Mouse (Mus musculus): ENCODE results near the gene Hps3. TPM values are rescaled to one million over a fixed set of nuclear protein-coding genes. Genes with fewer than 3 reads are reported as not detected.
A peak's percentile ranks its signal among the peaks of the same experiment; 100 is the strongest.
"Not testable (repeated sequence)": the region's sequence is repeated elsewhere in the genome, so short reads cannot be mapped to it uniquely, and the experiment has no call there.

Hps3 gene
- polyA plus RNA-seq (2012; rRNA removed), result 14.4 and 15.6 TPM in 2 replicates

DNA sequence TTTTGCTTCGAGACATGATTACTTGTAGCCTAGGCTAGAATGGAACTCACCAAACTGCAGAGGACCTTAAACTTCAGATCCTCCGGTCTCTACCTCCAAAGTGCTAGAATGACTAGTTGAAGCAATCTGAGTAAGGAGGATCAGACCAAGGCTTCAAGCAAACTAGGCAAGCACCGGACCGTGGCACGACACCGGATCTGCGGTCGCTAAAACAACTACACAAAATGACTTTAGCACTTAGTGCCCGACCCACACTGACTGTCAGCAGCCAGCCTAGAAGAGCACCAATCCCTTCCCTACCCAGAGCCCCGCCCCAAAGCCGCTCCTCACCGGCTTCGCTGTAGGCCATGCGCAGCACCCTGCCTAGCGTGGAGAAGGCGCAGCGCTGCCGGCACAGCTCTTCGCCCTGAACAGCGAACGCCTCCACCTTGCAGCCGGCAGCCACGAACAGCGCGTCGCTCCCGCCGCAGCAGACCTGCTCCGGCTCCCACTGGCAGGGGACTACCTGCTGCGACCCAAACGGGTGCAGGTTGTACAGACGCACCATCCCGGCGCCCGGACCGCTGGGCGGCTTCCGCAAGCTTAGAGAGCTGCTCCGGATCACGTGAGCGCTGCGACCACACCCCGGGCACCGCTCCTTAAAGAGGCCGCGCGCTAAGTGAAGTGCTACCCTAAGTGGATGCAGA, at the start of gene Hps3:
Gene Hps3, minus strand, starts transcription at position 597 of the 686 bp plus-strand sequence.
- DNase-seq (ENCODE audit: extremely low spot score in 1 of 2, low spot score in 1 of 2), result peak; percentile 63 to 88

DNA sequence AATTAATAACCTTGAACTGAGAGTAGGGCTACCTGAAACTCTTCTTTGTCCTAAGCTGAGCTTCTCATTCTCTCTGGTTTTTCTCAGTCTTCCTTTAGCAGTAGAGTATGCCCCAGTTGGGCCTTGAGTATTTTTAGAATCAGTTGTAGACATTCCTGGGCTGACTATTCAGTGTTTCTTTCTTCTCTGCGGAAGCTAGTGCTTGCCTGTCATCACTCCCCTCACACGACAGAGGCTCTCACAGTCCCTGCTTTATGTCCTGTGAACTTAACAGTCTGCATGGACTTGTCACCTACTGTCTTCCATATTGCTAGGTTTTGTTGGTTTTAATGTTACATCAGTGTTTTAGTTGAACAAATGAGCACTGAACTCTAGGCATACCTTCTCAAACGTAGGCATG, 47.0 kb upstream of the Hps3 start:
- no peak for DNase-seq (ENCODE audit: extremely low spot score in 1 of 2, low spot score in 1 of 2)

DNA sequence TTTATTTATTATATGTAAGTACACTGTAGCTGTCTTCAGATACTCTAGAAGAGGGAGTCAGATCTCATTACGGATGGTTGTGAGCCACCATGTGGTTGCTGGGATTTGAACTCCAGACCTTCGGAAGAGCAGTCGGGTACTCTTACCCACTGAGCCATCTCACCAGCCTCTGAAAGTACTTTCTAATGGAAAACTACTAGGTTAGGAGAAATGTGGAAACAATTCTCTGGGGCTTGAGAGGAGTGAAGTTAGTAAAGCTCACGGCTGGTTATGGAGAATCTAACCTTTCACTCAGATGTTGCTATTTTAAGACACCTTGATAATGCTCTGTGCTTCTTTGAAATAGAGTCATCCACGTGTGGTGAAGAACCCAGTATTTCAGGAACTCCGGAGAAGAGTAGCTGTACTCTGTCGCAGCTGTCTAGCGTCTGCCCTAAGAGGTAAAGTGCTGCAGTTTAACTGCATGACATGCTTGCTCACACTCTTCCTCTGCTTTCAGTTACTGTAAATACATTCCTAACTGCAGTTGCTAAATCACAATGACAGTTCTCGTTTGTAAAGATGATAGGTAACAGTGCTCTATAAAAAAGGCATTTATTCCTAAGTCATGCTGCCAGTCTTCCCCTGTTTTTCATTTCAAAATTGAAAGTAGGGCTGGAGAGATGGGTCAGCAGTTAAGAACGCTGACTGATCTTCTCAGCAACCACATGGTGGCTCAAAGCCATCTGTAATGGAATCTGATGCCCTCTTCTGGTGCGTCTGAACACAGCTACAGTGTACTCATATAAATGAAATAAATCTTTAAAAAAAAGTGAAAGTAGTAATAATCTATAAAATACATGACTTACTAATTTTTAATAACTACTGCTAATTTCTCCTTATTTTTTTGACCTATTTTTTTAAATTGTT, 41.3 kb upstream of the Hps3 start:
- peak in 1 of 2 experiments; percentile 14 for DNase-seq (ENCODE audit: extremely low spot score in 1 of 2, low spot score in 1 of 2)

DNA sequence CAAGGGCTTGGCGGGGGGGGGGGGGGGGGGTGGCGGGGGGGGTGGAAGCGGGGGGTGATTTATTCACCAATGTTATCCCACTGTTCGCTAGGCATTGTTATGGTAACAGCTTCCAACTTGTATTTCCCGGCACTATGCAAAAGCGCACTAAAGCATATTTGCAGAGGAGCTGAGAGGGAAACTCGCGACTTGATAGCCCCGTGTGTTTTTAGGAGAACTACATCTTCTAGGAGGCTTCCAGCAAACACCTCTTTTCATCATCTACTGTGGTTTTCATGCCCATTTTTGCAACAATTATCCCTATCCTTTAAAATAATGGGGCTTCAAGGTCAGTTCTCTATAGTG, 23.1 kb upstream of the Hps3 start:
- peak in 1 of 2 experiments; percentile 23 for DNase-seq (ENCODE audit: extremely low spot score in 1 of 2, low spot score in 1 of 2)

DNA sequence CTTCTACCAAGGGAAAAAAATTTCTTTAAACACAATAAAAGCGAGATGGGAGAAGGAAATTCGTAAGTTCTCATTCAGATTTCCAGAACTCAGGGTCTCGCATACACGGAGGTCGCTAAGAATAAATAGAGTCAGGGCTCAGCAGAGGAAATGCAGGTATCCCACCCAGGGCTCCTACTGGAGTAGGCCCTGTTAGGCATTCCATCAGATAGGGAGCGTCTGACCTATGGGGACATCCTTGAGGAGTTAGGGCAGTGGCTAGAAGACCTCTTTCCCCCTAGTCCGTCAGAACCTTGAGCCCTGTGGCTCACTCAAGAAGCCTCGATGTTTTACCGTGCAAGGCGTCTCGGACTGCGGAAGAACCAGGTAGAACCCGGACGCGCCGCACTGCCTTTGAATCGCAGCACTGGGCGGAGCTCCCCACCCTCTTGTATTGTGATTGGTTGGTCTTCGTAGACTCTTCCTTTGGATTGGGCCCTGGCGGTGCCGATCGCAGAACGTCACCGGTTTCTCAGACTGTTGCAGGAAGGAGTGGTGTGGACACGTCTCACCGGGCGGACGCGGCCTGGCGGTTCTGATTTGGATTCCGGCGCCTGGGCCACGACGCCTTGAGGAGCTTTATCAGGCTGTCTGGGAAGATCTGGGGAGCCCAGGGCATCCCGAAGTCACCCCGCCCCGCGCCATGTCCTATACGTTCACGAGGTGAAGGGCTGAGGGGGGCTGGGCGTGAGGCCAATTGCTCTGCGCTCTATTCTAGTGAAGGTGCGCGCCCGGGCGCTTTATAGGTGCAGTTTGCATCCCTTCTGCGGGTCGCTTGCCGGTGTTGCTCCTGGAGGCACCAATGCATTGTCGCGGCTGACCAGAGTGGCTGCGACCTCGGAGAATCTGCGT, 22.4 kb upstream of the Hps3 start, which contains the start of gene Hltf:
Gene Hltf, plus strand, starts transcription at position 506 of the 891 bp plus-strand sequence.
- DNase-seq (ENCODE audit: extremely low spot score in 1 of 2, low spot score in 1 of 2), result peak; percentile 91 to 96

DNA sequence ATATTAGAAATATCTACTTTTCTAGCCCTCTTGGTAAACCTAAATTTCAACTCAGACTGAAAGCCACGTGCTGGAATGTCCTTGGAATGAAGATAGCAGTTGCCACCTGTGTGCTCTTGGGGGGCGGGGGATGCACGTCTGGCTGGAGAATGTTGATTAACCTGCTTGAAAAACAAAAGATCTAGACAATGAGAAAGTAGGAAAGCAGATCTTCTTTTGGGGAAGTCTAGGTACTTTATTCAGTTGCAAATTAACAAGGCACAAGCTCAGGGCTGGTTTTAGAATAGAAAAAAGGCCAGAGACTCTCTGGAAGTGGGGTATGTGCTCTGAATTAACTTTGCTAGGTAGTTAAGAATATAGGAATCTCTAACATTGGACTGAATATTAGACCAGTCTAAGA, 9.6 kb upstream of the Hps3 start:
- DNase-seq (ENCODE audit: extremely low spot score in 1 of 2, low spot score in 1 of 2), result not testable (repeated sequence)

DNA sequence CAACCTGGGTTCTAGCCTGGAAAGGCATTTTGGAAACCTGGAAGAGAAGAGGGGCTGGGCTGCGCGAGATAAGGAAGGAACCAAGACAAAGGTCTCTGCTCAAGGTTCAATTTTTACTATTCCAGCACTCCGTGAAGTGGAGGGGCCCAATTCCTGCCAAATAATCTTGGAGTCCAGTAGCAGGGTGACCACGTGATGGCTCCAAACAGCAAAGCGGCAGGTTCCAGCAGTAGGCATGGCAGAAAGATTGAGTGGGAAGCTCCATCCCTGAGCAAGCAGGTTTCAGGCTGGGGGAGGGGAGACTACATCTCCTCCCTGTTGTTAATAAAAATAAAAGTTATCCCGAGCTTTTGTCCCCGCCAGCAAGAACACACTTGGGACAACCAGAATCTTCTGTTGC, 6.3 kb upstream of the Hps3 start:
- DNase-seq (ENCODE audit: extremely low spot score in 1 of 2, low spot score in 1 of 2), result not testable (repeated sequence)

DNA sequence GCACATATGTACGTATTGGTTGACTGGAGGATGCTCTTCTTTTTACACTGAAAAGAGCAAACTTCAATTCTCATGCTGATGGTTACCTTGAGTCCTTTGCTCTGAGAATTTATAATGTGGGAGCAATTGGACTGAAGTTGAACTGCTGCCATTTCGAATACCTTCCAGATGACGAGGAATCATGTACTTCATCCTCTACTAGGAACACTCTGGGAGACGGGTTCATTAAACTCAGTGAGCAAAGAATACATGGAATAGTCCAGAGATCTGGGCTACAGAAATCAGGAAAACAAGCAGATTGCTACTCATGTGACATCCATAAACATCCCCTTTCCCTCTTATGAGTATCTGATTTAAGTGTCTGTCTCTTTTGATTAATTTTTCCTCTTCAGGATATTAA, 954 bp upstream of the Hps3 start:
- DNase-seq (ENCODE audit: extremely low spot score in 1 of 2, low spot score in 1 of 2), result no peak

DNA sequence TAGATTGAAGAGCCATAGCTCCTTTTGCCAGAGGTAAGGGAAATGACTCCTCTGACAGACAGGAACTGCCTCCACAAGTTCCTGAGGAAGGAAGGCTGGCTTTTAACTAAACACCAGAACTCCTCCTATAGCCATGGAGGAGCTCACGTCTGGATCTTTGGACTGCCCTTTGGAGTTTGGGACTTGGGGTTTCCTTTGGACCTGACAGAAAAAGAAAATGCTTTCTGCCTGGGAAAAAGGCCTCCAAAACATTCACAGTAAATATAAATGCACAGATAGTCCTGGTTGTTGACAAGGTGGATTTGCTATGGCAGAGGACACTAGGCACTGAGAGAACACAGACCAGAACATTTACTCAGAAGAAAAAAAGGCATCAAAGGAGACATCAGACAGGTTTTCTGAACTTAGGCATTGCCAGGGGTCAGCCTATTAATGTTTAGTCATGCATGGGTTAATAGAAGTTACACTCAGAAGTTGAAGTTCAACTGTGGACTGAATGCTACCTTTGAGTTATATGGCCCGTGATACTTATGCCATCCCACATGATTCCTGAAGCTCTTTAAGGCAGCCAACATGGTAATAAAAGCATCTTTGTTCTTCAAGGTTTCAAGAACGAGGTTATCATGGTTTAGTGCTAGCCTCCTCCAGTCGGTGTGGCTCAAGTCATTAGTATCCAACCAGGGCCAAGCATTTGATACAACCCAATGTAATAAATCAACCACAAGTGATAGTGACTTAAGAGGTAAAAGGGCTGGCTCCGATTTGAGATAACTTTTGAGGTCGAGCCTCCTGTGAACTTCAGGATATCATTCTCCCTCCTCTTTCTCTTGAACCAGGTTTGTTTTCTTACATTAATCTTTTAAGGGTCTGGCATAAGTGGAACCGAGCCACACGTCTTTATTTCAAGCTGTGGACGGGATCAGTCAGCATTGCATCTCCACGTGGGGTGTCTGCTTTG, 1.1 kb downstream of the Hps3 start:
- DNase-seq (ENCODE audit: extremely low spot score in 1 of 2, low spot score in 1 of 2), result no peak

DNA sequence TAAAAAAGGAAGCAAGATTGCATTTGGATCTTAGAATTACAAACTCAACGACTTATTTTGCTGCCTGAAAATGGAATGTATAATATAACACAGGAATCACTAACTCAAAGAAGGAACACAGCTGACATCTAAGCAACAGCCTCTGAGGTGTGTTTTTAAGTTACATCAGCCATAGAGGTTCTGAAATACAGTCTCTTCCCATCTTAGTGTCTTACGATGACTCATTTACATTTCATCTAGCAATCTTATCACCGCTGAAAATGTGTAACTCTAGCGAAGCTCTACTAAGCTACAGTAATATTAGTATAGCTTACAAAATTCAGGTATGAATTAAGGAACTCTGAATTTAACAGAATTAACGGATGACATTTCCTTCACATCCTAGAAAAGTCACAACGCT, 4.3 kb downstream of the Hps3 start:
- DNase-seq (ENCODE audit: extremely low spot score in 1 of 2, low spot score in 1 of 2), result no peak

DNA sequence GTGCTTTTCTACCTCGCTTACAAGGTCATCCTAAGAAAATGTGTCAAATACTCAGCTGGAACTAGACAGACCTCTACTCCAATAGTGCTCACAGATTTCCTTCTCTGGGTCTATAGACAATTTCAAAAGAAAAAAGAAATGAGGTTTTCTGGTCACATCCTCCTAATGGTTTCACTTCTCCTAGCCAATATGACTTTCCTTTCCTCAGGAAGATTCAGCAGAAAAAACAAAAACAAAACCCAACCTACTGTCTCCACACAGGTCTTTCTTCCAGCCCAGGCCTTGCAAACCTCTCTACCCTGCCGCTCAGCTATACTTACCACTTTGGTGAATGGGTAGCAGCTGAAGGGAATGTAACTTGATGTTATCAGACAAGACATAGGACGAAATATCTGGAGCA, 6.5 kb downstream of the Hps3 start:
- no peak for DNase-seq (ENCODE audit: extremely low spot score in 1 of 2, low spot score in 1 of 2)

DNA sequence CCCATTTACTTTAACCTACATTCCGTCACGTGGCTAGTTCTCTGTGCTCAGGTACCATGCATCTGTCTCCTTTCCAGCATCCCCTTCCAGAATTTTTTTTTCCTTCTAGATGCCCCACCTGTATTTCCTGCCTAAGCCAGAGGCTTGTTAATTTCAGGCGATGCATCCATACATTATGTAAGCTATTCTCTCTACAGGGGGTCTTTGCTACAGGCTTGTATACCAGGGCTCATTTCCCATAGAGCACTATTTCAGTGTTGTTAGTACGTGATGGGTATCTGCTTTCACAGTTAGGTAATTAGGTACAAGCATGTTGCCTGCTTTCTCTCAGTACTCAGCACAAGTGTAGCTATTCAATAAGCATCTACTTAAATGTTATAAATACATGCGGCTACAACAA, 7.3 kb downstream of the Hps3 start:
- no peak for DNase-seq (ENCODE audit: extremely low spot score in 1 of 2, low spot score in 1 of 2)

DNA sequence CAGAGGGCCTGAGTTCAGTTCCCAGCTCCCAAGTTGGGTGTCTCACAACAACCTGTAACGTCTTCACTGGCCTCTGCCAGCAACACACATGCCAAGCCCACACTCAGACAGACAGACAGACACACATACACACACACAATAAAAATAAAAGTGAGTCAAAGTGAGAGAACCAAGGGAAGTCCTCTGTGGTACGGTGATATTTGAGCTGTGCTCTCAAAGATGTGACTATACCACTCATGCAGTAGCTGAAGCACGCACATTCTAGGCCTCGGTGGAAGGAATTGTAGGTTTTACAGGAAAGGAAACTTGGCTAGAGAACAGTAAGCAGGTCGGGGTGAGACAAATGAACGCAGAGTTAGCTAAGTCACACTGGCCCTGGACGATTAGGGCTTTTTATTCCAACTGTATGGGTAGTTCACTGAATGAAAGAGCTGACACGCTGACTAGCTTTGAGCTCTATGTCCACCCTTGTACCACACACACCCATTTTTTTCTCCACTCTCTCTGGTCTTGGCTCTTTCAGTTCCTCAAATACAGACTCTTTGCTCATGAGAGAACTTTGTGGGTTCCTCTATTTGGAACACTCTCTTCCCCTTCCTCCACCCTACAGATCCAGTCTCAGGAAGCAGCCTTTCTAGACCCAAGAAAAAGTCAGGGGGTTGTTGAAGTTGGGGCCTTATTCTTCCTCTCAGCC, 8.0 kb downstream of the Hps3 start:
- DNase-seq (ENCODE audit: extremely low spot score in 1 of 2, low spot score in 1 of 2), result no peak

DNA sequence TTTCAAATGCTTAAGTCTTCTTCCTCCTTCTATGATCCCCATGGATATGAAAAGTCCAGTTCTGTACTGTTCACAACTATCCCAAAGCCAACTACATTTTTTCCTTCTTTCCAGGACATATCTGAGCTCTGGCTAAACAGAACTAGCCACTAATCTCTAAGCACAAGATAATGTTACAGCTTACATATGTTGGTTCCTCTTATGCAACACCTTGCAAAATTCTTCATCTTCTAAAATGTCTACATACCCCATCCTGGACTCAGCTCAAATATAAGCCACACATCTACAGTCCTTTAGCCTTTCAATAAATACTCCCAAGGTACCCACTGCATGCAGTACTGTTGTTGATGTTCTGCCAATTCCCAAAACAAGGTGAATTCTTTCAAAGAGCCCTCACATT, 8.6 kb downstream of the Hps3 start:
- DNase-seq (ENCODE audit: extremely low spot score in 1 of 2, low spot score in 1 of 2), result no peak

DNA sequence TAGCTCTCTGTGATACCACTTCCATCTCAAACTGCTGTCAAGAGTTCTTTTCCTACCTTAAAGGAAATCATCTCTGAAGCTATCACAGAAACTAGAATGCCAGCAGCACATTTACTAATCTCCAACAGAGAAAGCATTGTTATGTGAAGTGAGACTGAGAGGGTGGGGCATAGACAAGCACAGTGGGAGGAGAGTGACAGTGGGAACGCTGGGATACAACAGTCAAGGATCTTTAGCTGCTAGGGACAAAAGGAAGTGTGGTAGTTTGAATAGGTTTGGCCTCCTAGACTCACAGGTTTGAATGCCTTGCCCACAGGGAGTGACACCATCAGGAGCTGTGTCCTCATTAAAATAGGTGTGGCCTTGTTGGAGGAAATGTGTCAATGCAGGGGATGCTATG, 11.3 kb downstream of the Hps3 start:
- no peak for DNase-seq (ENCODE audit: extremely low spot score in 1 of 2, low spot score in 1 of 2)

DNA sequence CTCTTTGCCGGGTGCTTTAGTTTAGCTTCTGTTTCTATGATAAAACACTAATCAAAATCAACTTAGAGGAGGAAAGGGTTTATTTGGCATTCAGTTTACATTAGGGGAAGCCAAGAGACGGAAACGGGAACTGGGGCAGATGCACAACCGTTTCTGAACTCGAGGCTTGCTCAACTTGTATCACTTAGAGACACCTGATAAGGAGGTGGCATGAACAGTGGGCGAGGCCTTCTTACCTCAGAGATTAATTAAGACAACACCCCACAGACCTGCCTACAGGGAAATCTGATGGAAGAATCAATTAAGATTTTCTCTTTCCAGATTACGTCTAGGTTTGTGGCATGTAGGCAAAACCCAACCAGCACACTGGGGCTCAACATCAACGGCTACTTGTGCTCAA, 17.0 kb downstream of the Hps3 start:
- no peak for DNase-seq (ENCODE audit: extremely low spot score in 1 of 2, low spot score in 1 of 2)

DNA sequence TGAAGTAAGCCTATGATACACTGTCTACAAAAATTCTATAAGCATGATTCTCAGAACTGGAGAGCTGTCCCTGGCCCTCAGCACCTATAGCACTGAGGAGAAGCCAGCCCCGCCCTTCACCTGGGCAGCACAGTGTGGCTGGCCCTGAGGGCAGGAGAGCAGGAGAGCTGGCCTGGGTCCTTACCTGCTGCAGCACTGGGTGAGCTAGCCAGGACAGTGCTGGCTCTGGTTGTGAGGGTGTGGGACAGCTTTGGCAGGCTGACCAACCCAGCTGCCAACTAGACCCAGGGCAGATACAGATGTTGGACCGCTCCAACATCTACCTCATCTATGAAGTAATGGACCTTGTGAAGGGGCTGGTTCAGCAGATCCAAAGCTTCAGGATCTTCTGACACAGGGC, 20.7 kb downstream of the Hps3 start:
- DNase-seq (ENCODE audit: extremely low spot score in 1 of 2, low spot score in 1 of 2), result no peak

DNA sequence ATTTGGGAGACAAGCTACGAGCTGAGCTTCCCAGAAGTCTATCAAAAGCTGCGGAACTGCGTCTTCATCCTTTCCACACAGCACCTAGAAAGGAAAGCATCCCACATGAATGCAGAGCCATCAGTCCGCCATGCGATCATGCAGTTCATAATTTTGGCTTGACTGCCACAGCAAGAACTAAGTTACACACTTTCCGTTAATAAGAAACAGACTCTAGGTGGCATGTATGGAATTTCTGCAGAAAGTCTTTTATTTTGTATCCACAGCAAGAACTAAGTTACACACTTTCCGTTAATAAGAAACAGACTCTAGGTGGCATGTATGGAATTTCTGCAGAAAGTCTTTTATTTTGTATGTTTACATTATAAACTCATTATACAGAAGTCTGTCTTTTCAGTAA, 24.2 kb downstream of the Hps3 start:
- DNase-seq (ENCODE audit: extremely low spot score in 1 of 2, low spot score in 1 of 2), result not testable (repeated sequence)

DNA sequence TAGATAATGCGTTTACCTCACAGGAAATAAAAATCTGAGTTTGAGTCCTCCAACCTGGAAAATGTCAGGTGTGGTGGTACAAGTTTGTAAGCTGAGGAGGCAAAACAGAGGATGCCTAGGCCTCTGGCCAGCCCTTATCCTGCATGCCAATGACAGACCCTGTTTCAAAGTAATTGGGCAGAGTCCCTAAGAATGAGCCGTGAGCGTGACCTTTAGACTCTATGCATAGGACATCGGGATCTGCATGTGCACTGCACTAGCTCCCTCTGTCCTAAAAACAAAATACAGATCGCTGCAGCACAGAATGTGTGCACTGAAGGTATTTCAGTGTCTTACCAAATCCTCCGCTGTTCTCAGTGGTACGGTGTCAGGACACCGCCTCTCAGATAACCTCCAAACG, 24.7 kb downstream of the Hps3 start:
- no peak for DNase-seq (ENCODE audit: extremely low spot score in 1 of 2, low spot score in 1 of 2)
